Mouse (Mus musculus) C2C12 (cell line): ENCODE measurements around the gene Tspan2. TPM values are rescaled to one million over a fixed set of nuclear protein-coding genes. Genes with fewer than 3 reads are reported as not detected.

Experiments
- H3K27me3 ChIP-seq: one replicate; pipeline ENCODE4 v1.6.1; 2011; ENCODE audit not compliant: control insufficient read depth, insufficient read depth, insufficient read length
- H3K36me3 ChIP-seq: one replicate; pipeline ENCODE4 v1.6.1; 2011; ENCODE audit not compliant: control insufficient read depth, insufficient read depth
- H3K4me3 ChIP-seq: one replicate; pipeline ENCODE4 v1.5.1; 2011; ENCODE audit warnings: mild to moderate bottlenecking, control low read depth; ENCODE audit not compliant: poor library complexity, insufficient read depth, severe bottlenecking
- H3K79me2 ChIP-seq: one replicate; pipeline ENCODE4 v1.6.1; 2011; ENCODE audit not compliant: control insufficient read depth, insufficient read depth
- H3K79me3 ChIP-seq: one replicate; pipeline ENCODE4 v1.6.1; 2011; ENCODE audit warnings: low read depth, control low read depth
- H3ac ChIP-seq: one replicate; pipeline ENCODE3; 2011; ENCODE audit warnings: low read depth; ENCODE audit not compliant: control insufficient read depth, insufficient read length
- CEBPB ChIP-seq: IDR thresholded peaks from one replicate; pipeline ENCODE4 v1.6.1; 2011; ENCODE audit warnings: low read depth, mild to moderate bottlenecking, control low read depth, moderate library complexity
- CTCF ChIP-seq: IDR thresholded peaks from one replicate; pipeline ENCODE4 v1.5.1; 2011; ENCODE audit not compliant: control insufficient read depth, insufficient read depth, insufficient read length
- FOSL1 ChIP-seq: IDR thresholded peaks from one replicate; pipeline ENCODE4 v1.8.0; 2011; ENCODE audit warnings: mild to moderate bottlenecking, low read length; ENCODE audit not compliant: poor library complexity, insufficient read depth, severe bottlenecking
- MAX ChIP-seq: IDR thresholded peaks from one replicate; pipeline ENCODE4 v1.6.1; 2011; ENCODE audit warnings: mild to moderate bottlenecking, control low read depth
- MYOD1 ChIP-seq: IDR thresholded peaks from one replicate; pipeline ENCODE4 v1.6.1; 2011; ENCODE audit warnings: low read depth; ENCODE audit not compliant: control insufficient read depth, insufficient read length
- MYOG ChIP-seq: IDR thresholded peaks from one replicate; pipeline ENCODE4 v1.6.1; 2011; ENCODE audit not compliant: control insufficient read depth, insufficient read length; ENCODE audit errors: extremely low read depth
- USF1 ChIP-seq: IDR thresholded peaks from one replicate; pipeline ENCODE4 v1.6.1; 2011; ENCODE audit warnings: low read depth, mild to moderate bottlenecking, control low read depth, moderate library complexity
- polyA plus RNA-seq: library from polyadenylated mRNA; unstranded; fragments of >200 nt; fragmentation: generic; extraction: Trizol; gene quantifications from one replicate; pipeline ENCODE4 v1.2.1, GENCODE M21; 2012; ENCODE audit warnings: missing spikeins

The Tspan2 gene
- polyA plus RNA-seq, 1 experiment = 5.5 TPM

DNA sequence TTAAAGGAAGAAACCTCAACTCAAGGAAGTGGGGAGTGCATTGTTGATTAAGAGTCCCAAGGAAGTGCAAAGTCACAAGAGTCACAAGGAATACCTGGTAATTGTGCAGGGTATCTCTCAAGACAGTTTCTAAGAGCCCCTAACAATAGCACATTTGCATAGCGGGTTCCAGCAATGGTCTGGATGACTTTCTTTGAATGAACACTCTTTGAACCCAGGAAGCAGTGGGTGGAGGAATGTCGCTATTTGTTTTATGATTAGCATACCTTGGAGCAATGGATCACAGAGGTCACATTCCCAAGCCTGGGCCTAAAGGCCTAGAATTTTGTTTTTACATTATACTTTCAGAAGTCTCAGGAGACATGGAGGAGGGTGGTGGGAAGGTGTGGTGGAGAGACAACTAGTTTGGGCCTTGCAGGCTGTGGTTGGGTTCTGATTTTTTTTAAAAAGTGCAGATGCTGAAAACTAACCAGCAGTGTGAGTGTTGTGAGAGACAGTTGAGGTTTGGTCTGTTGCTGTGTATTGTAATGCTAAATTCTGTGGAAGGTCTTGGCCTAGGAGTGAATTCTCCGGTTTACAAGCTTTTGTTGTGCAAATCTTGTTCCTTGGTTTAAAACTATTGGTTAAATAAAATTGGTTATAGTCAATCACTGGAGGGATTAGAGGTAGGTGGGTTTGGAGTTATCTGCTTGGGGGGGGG, 16.6 kb upstream of the Tspan2 start:
- Histone ChIP-seq H3K79me3 (no peaks in the 10 kb centered on the region), H3K36me3 (no peaks in the 10 kb centered on the region), H3K4me3 (no peak overlapping the region), H3K27me3 (no peaks in the 10 kb centered on the region), H3ac (no peak overlapping the region), H3K79me2 (no peaks in the 10 kb centered on the region)
- TF ChIP-seq MYOG (no peak), MYOD1 (no peak), CEBPB (no peak), CTCF (no peak), MAX (no peak), FOSL1 (no peak), USF1 (no peak)

DNA sequence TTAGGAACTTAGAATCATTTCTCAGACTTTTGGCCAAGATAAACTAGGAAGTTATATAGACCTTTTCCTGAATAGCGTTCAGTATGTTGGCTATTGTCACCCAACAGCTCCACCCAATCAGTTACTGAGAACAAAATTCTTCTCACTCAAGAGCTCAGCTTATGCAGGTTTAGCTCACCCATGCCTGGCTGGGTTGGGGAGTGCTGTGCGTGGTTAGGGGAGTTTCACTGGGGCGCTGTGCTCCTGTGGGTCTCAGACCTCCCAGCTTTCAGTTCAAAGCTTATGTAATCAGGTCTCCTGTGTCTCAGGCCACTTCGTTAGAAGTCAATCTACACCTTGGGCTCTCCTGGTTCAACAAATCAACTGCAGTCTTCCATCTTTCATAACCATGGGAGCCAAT, 11.2 kb upstream of the Tspan2 start:
- Histone ChIP-seq H3ac (no peak overlapping the region), H3K4me3 (no peak overlapping the region), H3K79me2 (no peaks in the 10 kb centered on the region), H3K27me3 (no peaks in the 10 kb centered on the region), H3K36me3 (no peaks in the 10 kb centered on the region), H3K79me3 (no peaks in the 10 kb centered on the region)
- no peak for TF ChIP-seq MYOG
- TF ChIP-seq MAX = no peak
- no peak for TF ChIP-seq CEBPB
- no peak for TF ChIP-seq USF1
- TF ChIP-seq MYOD1 = no peak

DNA sequence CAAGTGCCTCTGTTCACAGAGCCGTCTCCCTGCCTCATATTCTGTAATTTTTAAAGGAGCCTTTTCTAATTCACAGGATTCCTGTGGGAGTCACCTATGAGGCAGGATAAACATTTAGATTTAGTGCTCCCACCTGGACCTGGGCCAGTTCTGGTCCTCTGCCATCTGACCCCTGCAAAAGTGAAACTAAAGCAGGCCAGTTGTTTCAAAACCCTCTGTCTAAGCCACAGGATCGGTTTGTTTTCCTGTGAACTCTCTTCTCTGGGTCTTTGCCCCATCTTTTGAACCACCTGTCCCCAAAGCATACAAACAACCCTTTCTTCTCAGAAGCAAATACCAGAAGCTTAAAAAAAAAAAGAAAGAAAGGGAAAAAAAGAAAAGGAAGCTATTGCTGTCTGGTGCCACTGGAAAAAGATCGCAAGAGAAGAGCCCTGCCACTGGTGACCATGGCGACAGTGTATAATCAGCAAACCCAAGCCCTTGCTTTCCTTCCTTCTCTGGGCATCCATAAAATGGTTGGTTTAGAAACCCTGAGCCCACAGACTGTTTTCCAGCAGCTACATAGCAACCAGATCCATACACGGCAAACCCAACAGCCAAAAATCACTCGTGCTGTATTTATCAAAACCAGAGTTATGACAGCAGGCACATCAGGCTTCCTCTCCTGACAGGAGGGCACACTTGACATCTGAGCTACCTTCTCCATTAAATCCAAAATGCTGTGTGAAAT, 10.3 kb upstream of the Tspan2 start:
- Histone ChIP-seq H3K79me3 (no peaks in the 10 kb centered on the region), H3K36me3 (no peaks in the 10 kb centered on the region), H3K27me3 (no peaks in the 10 kb centered on the region), H3K4me3 (no peak overlapping the region), H3K79me2 (no peaks in the 10 kb centered on the region), H3ac (peak overlapping the region; percentile 38)
- TF ChIP-seq MAX = no peak
- no peak for TF ChIP-seq CEBPB
- no peak for TF ChIP-seq USF1

DNA sequence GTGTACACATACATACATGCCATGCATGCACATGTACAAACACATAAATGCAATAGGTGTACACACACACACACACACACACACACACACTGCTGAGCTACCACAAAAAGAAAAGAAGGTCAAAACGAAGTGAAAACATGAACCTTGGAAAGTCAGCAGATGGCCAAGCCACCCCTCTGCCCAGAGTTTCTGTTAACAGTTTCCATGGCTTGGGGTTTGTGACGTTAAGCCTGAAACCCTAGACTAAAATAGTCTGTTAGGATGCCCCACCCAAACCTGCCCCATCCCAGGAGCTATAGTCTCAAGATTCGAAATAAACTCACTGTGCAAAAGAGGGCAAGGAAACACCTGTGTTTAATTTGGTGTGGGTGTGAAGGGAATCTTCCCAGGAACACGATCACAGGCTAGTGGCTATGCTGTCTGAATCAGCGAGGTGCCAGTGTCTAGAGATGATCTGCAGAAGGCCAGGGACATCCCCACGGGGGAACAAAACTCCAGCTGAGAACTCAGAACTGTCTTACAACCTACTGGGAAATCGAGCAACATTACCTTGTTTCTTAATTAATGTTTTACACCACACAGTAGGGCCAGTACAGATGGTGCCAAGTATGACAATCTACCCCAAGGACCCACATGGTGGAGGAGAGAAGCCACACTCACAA, 9.4 kb upstream of the Tspan2 start:
- no peak overlapping the region for H3ac ChIP-seq

DNA sequence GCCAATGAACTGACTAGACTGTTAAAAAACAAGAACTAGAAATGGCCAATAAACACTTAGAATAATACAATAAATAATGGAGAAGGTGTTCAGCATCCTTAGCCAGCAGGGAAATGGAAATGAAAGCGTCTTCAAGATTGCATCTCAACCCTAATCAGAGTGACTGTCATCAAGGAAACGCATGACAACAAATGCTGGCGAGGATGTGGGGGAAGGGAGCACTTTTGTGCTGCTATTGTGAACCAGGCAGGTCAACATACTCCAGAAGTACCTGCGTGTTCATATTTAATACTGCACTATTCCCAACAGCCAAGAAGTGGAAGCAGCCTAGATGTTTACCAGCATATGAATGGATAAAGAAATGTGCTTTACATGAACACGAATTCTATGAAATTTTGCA, 4.9 kb upstream of the Tspan2 start:
- Histone ChIP-seq H3K4me3 (no peak overlapping the region), H3K27me3 (no peaks in the 10 kb centered on the region), H3ac (no peak overlapping the region), H3K36me3 (no peaks in the 10 kb centered on the region), H3K79me2 (no peaks in the 10 kb centered on the region), H3K79me3 (no peaks in the 10 kb centered on the region)
- TF ChIP-seq FOSL1 = no peak
- no peak for TF ChIP-seq USF1
- TF ChIP-seq MYOG = no peak
- no peak for TF ChIP-seq CEBPB
- TF ChIP-seq MYOD1 = no peak
- TF ChIP-seq CTCF = no peak
- TF ChIP-seq MAX = no peak

More for the DNA sequence above, 9.4 kb upstream of the Tspan2 start:
- H3K27me3 ChIP-seq = no peaks in the 10 kb centered on the region
- H3K4me3 ChIP-seq = no peak overlapping the region
- no peaks in the 10 kb centered on the region for H3K79me2 ChIP-seq
- H3K79me3 ChIP-seq = no peaks in the 10 kb centered on the region
- no peaks in the 10 kb centered on the region for H3K36me3 ChIP-seq
- no peak for TF ChIP-seq USF1
- TF ChIP-seq CTCF = no peak
- no peak for TF ChIP-seq MAX
- TF ChIP-seq MYOD1 = no peak
- TF ChIP-seq FOSL1 = no peak
- TF ChIP-seq MYOG = no peak
- TF ChIP-seq CEBPB = no peak

DNA sequence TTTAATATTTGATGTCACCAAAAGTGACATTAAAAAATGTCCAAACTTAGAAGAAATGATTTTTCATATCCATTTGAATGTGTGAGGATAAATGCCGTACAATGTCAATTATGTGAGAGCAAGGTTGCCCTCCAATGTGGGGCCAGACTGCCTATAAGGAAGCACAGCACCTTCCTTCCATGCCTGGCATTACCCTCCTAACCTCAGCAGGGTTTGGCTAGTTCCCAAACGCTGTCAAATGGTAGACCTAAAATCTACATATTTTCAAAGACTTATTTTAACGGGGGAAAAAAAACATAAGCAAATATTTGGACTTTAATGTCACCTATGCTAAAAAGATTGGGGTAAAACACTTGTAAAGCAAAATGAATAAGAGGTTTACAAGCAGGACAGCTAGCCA, 3.2 kb upstream of the Tspan2 start:
- Histone ChIP-seq H3ac (no peak overlapping the region), H3K79me3 (no peaks in the 10 kb centered on the region), H3K4me3 (no peak overlapping the region), H3K36me3 (no peaks in the 10 kb centered on the region), H3K27me3 (no peaks in the 10 kb centered on the region), H3K79me2 (no peaks in the 10 kb centered on the region)
- TF ChIP-seq MYOG = no peak
- TF ChIP-seq CTCF = no peak
- no peak for TF ChIP-seq CEBPB
- TF ChIP-seq USF1 = no peak
- no peak for TF ChIP-seq MAX
- no peak for TF ChIP-seq MYOD1
- TF ChIP-seq FOSL1 = no peak
